Mouse (Mus musculus) midbrain, embryonic 13.5 days (tissue): Measurements from ENCODE around the gene Fkbp7. TPM values are rescaled to one million over a fixed set of nuclear protein-coding genes. Genes with fewer than 3 reads are reported as not detected.

Source experiments
- ATAC-seq: fragments of 200-750 bp; cut with Nextera tagmentation; 2 replicates; pipeline ENCODE4 v1.8.0; 2017; ENCODE audit warnings: mild to moderate bottlenecking, moderate TSS enrichment, moderate library complexity
- H3K27ac ChIP-seq: fragments of 300-500 bp; sonication (generic); 2 replicates; pipeline ENCODE4 v1.5.1; 2015; ENCODE audit warnings: inconsistent platforms, mild to moderate bottlenecking, moderate library complexity
- H3K27me3 ChIP-seq: fragments of 300-500 bp; sonication (generic); 2 replicates; pipeline ENCODE4 v1.6.1; 2015; ENCODE audit warnings: mild to moderate bottlenecking, inconsistent platforms
- H3K36me3 ChIP-seq: fragments of 300-500 bp; sonication (generic); 2 replicates; pipeline ENCODE4 v1.6.1; 2015; ENCODE audit warnings: mild to moderate bottlenecking, inconsistent platforms
- H3K4me1 ChIP-seq: fragments of 300-500 bp; sonication (generic); replicated peaks from 2 replicates; pipeline ENCODE4 v1.6.1; 2015; ENCODE audit warnings: inconsistent platforms
- H3K4me2 ChIP-seq: fragments of 300-500 bp; sonication (generic); replicated peaks from 2 replicates; pipeline ENCODE4 v1.6.1; 2015; ENCODE audit warnings: moderate library complexity, mild to moderate bottlenecking, inconsistent platforms
- H3K4me3 ChIP-seq: fragments of 300-500 bp; sonication (generic); replicated peaks from 2 replicates; pipeline ENCODE4 v1.5.1; 2015; ENCODE audit warnings: mild to moderate bottlenecking, inconsistent platforms
- H3K9ac ChIP-seq: fragments of 300-500 bp; sonication (generic); replicated peaks from 2 replicates; pipeline ENCODE4 v1.6.1; 2015; ENCODE audit warnings: mild to moderate bottlenecking, inconsistent platforms
- H3K9me3 ChIP-seq: fragments of 300-500 bp; sonication (generic); 2 replicates; pipeline ENCODE4 v1.6.1; 2016; ENCODE audit warnings: mild to moderate bottlenecking, inconsistent platforms
- WGBS: fragments of 180-500 bp; shearing (Covaris S2); methylation state at CpG from one replicate; pipeline ENCODE4 v1.1.7; 2015; 5-methylcytosine and 5-hydroxymethylcytosine counted together
- polyA plus RNA-seq: library from polyadenylated mRNA; unstranded; fragments of >200 nt; fragmentation: Nextera tagmentation; extraction: Ambion mirVana; gene quantifications from 2 replicates; pipeline ENCODE4 v1.2.1, GENCODE M21; 2015

Gene Fkbp7
- polyA plus RNA-seq = 13.9 and 15.0 TPM in 2 replicates

- H3K27ac ChIP-seq = peak within 1 kb of the TSS; percentile 76
- peak; percentile 89 for ATAC-seq
- H3K9me3 ChIP-seq = no peaks in the 10 kb centered on the region
- no peaks in the 10 kb centered on the region for H3K36me3 ChIP-seq
- peak within 1 kb of the TSS; percentile 65 for H3K9ac ChIP-seq
- peak within 1 kb of the TSS; percentile 65 for H3K4me2 ChIP-seq
- H3K4me3 ChIP-seq = peak within 1 kb of the TSS; percentile 46
- no peaks in the 10 kb centered on the region for H3K27me3 ChIP-seq
- peaks cover 30% of the 10 kb centered on the region for H3K4me1 ChIP-seq
- under 1% methylated on average over 17 of the region's 17 CpGs for WGBS
Observed at GRCm38 (mm10) chr2:76672966-76673392, at the start of gene Fkbp7. Gene Fkbp7, minus strand, starts transcription at chr2:76673116.

- ATAC-seq = no peak
- peaks cover 24% of the 10 kb centered on the region for H3K36me3 ChIP-seq
- H3K27ac ChIP-seq = no peak overlapping the region
- H3K27me3 ChIP-seq = no peaks in the 10 kb centered on the region
- no peak overlapping the region for H3K4me2 ChIP-seq
- no peak overlapping the region for H3K9ac ChIP-seq
- no peak overlapping the region for H3K4me3 ChIP-seq
- H3K9me3 ChIP-seq = peaks cover 18% of the 10 kb centered on the region
- 95% methylated on average over 14 of the region's 14 CpGs for WGBS
- no peaks in the 10 kb centered on the region for H3K4me1 ChIP-seq
Observed at GRCm38 (mm10) chr2:76719650-76720049, 46.7 kb upstream of the Fkbp7 start.

DNA sequence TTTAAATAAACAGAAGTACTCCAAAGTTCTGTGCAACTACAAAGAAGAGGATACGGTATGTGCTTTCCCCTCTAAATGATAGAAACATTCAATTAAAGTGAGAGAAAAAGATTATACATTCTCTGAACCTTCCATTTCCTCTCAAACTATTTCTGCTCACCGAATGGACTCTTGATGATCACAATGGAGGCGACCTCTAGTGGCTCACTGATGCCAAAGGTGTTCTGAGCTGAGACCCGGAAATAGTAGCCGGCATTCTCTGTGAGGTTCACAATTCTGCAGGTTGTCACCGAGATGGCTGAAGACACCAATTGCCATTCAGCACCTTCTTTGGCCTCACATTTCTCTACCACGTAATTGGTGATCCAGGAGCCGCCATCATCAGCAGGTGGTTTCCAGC is 42.1 kb upstream of the Fkbp7 start:
- Histone ChIP-seq H3K27ac (no peak overlapping the region), H3K4me3 (no peak overlapping the region), H3K4me1 (no peaks in the 10 kb centered on the region), H3K9me3 (peaks cover 23% of the 10 kb centered on the region), H3K27me3 (no peaks in the 10 kb centered on the region), H3K36me3 (peaks cover 38% of the 10 kb centered on the region), H3K4me2 (no peak overlapping the region), H3K9ac (no peak overlapping the region)
- 76% methylated on average over 8 of the region's 8 CpGs for WGBS
- no peak for ATAC-seq

DNA sequence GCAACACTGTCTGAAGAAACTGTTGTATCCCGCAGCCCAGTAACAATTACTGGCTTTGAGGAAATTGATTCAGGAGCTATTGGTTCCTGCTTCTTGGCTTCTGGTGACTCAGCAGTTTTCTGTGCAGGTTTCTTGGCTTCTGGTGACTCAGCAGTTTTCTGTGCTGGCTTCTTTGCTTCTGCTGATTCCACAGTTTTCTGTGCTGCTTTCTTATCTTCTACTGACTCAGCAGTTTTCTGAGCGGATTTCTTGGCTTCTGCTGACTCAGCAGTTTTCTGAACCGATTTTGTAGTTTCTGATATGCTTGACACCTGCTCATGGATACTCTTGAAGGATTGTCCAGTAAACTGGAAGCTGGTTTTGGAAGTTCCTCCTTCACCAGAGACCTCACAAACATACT is 35.6 kb upstream of the Fkbp7 start:
- no peak overlapping the region for H3K27ac ChIP-seq
- H3K4me3 ChIP-seq = no peak overlapping the region
- no peaks in the 10 kb centered on the region for H3K4me1 ChIP-seq
- H3K27me3 ChIP-seq = no peaks in the 10 kb centered on the region
- H3K36me3 ChIP-seq = peaks cover 29% of the 10 kb centered on the region
- 97% methylated on average over 3 of the region's 3 CpGs for WGBS
- H3K9me3 ChIP-seq = peaks cover 22% of the 10 kb centered on the region
- H3K4me2 ChIP-seq = no peak overlapping the region
- H3K9ac ChIP-seq = no peak overlapping the region
- ATAC-seq = no peak

- no peak overlapping the region for H3K27ac ChIP-seq
- H3K4me3 ChIP-seq = no peak overlapping the region
- H3K4me2 ChIP-seq = no peak overlapping the region
- H3K4me1 ChIP-seq = no peaks in the 10 kb centered on the region
- ATAC-seq = no peak
- H3K36me3 ChIP-seq = peaks cover 20% of the 10 kb centered on the region
- H3K27me3 ChIP-seq = no peaks in the 10 kb centered on the region
- H3K9me3 ChIP-seq = peaks cover 16% of the 10 kb centered on the region
- no peak overlapping the region for H3K9ac ChIP-seq
- 91% methylated on average over 13 of the region's 13 CpGs for WGBS
Observed at GRCm38 (mm10) chr2:76705655-76706054, 32.7 kb upstream of the Fkbp7 start.

- Histone ChIP-seq H3K36me3 (peaks cover 6% of the 10 kb centered on the region; the same call in 1 of the 2 replicates), H3K4me2 (no peak overlapping the region), H3K4me1 (no peaks in the 10 kb centered on the region), H3K27ac (no peak overlapping the region), H3K9me3 (no peaks in the 10 kb centered on the region), H3K4me3 (no peak overlapping the region), H3K9ac (no peak overlapping the region), H3K27me3 (no peaks in the 10 kb centered on the region)
- ATAC-seq = no peak
- 90% methylated on average over 5 of the region's 5 CpGs for WGBS
Observed at GRCm38 (mm10) chr2:76702751-76703150, 29.8 kb upstream of the Fkbp7 start.

DNA sequence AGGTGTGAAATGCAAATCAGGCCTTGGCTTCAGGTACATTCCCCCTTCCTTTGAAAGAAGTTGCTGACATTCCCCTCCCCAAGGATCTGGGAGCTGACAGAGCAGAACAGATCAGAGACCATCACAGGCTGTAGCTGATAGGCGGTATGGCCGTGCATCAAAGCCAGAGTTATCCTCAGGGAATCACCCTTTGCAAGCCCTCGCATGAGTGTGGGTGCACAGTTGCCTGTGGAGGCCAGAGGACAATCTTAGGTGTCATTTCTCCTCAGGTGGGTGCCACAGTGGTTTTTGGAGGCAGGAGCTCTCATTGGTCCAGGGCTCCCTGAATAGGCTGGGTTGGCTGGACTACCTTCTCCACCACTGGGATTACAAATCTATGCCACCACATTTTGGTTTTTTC is 29.3 kb upstream of the Fkbp7 start:
- Histone ChIP-seq H3K27ac (no peak overlapping the region), H3K4me1 (no peaks in the 10 kb centered on the region), H3K4me2 (no peak overlapping the region), H3K27me3 (no peaks in the 10 kb centered on the region), H3K9me3 (no peaks in the 10 kb centered on the region), H3K4me3 (no peak overlapping the region), H3K9ac (no peak overlapping the region), H3K36me3 (peaks cover 11% of the 10 kb centered on the region)
- WGBS = 93% methylated on average over 3 of the region's 3 CpGs
- no peak for ATAC-seq

DNA sequence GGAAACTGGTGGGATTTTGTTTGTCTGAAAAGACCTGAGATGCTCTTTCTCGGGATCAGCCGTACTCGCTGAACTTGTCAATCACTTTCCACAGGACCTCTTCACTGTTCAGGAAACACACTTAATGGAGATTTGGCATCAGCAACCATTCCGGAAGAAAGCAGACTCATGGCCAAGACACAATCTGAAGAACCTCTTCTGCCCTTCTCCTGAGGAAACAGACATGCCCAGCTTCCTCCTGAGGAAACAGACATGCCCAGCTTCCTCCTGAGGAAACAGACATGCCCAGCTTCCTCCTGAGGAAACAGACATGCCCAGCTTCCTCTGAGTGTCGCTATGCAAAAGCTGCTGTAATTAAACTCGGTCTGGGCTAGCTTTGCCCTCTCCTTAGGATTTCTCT is 22.4 kb upstream of the Fkbp7 start:
- ATAC-seq = no peak
- no peak overlapping the region for H3K4me3 ChIP-seq
- H3K4me1 ChIP-seq = no peaks in the 10 kb centered on the region
- H3K36me3 ChIP-seq = peaks cover 63% of the 10 kb centered on the region
- H3K9me3 ChIP-seq = no peaks in the 10 kb centered on the region
- no peak overlapping the region for H3K4me2 ChIP-seq
- no peaks in the 10 kb centered on the region for H3K27me3 ChIP-seq
- no peak overlapping the region for H3K9ac ChIP-seq
- 88% methylated on average over 6 of the region's 6 CpGs for WGBS
- H3K27ac ChIP-seq = no peak overlapping the region

DNA sequence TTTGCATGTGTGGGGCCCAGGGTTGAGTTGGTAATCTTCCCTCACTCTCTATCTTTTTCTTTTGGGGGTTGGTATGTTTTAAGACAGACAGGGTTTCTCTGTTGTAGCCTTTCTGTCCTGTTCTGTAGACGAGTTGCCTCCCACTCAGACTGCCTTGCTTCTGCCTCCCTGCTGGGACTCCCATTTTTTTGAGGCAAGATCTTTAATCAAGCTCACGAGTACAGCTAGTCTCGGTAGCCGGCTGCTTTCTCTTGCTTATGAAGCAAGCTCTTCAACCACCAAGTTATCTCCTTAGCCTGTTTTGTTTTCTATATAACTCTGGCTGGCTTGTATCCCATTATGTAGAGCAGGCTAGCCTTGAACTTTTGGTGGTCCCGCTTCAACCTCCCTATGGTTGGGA is 20.8 kb upstream of the Fkbp7 start:
- WGBS = 85% methylated on average over 5 of the region's 5 CpGs
- peaks cover 67% of the 10 kb centered on the region for H3K36me3 ChIP-seq

GRCm38 (mm10) chr2:76690436-76691204 is 17.7 kb upstream of the Fkbp7 start:
- WGBS = 94% methylated on average over 12 of the region's 12 CpGs
- Histone ChIP-seq H3K27me3 (no peaks in the 10 kb centered on the region), H3K36me3 (peaks cover 84% of the 10 kb centered on the region), H3K4me1 (no peaks in the 10 kb centered on the region), H3K9me3 (no peaks in the 10 kb centered on the region), H3K4me3 (no peak overlapping the region), H3K4me2 (no peak overlapping the region), H3K9ac (no peak overlapping the region), H3K27ac (no peak overlapping the region)
- ATAC-seq = no peak

More for the DNA sequence above, 20.8 kb upstream of the Fkbp7 start:
- no peaks in the 10 kb centered on the region for H3K9me3 ChIP-seq
- H3K27me3 ChIP-seq = no peaks in the 10 kb centered on the region
- H3K4me2 ChIP-seq = no peak overlapping the region
- no peak overlapping the region for H3K9ac ChIP-seq
- H3K27ac ChIP-seq = no peak overlapping the region
- H3K4me3 ChIP-seq = no peak overlapping the region
- ATAC-seq = no peak
- H3K4me1 ChIP-seq = no peaks in the 10 kb centered on the region

GRCm38 (mm10) chr2:76688162-76688561 is 15.2 kb upstream of the Fkbp7 start:
- Histone ChIP-seq H3K9me3 (no peaks in the 10 kb centered on the region), H3K4me1 (no peaks in the 10 kb centered on the region), H3K36me3 (peaks cover 77% of the 10 kb centered on the region), H3K9ac (no peak overlapping the region), H3K4me2 (no peak overlapping the region), H3K4me3 (no peak overlapping the region), H3K27me3 (no peaks in the 10 kb centered on the region), H3K27ac (no peak overlapping the region)
- no peak for ATAC-seq
- WGBS = 81% methylated on average over 7 of the region's 7 CpGs

GRCm38 (mm10) chr2:76687608-76688007 is 14.7 kb upstream of the Fkbp7 start:
- Histone ChIP-seq H3K4me3 (no peak overlapping the region), H3K27me3 (no peaks in the 10 kb centered on the region), H3K4me1 (no peaks in the 10 kb centered on the region), H3K36me3 (peaks cover 77% of the 10 kb centered on the region), H3K9ac (no peak overlapping the region), H3K9me3 (no peaks in the 10 kb centered on the region), H3K27ac (no peak overlapping the region), H3K4me2 (no peak overlapping the region)
- WGBS = 96% methylated on average over 3 of the region's 3 CpGs
- no peak for ATAC-seq

DNA sequence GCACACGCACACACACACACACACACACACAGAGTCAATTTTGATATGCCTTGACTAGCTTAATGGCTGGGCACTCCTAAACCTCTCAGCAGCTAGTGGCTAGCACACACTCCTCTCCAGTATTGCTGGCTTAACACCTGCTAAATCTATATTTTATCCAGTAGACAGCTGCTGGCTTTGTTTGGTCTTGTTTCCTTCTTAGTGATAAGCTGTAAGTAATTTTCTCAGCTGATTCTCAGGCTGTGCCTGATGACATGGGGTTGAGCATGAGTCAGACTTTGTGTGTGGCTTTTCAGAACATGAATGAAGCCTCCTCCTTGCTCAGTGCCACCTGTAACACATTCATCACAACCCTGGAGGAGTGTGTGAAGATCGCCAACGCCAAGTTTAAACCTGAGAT is 14.1 kb upstream of the Fkbp7 start:
- no peaks in the 10 kb centered on the region for H3K9me3 ChIP-seq
- no peak overlapping the region for H3K27ac ChIP-seq
- H3K4me1 ChIP-seq = no peaks in the 10 kb centered on the region
- WGBS = 92% methylated on average over 3 of the region's 3 CpGs
- H3K9ac ChIP-seq = no peak overlapping the region
- H3K4me3 ChIP-seq = no peak overlapping the region
- no peaks in the 10 kb centered on the region for H3K27me3 ChIP-seq
- ATAC-seq = no peak
- peaks cover 77% of the 10 kb centered on the region for H3K36me3 ChIP-seq
- H3K4me2 ChIP-seq = no peak overlapping the region
